Mouse (Mus musculus) C2C12 (cell line): ENCODE results near the gene Dtd2. TPM values are rescaled to one million over a fixed set of nuclear protein-coding genes. Genes with fewer than 3 reads are reported as not detected.

Experiments
- H3K27me3 ChIP-seq: one replicate; pipeline ENCODE4 v1.6.1; 2011; ENCODE audit not compliant: control insufficient read depth, insufficient read depth, insufficient read length
- H3K36me3 ChIP-seq: one replicate; pipeline ENCODE4 v1.6.1; 2011; ENCODE audit not compliant: control insufficient read depth, insufficient read depth
- H3K4me3 ChIP-seq: one replicate; pipeline ENCODE4 v1.5.1; 2011; ENCODE audit warnings: mild to moderate bottlenecking, control low read depth; ENCODE audit not compliant: poor library complexity, insufficient read depth, severe bottlenecking
- H3K79me2 ChIP-seq: one replicate; pipeline ENCODE4 v1.6.1; 2011; ENCODE audit not compliant: control insufficient read depth, insufficient read depth
- H3K79me3 ChIP-seq: one replicate; pipeline ENCODE4 v1.6.1; 2011; ENCODE audit warnings: low read depth, control low read depth
- H3ac ChIP-seq: one replicate; pipeline ENCODE3; 2011; ENCODE audit warnings: low read depth; ENCODE audit not compliant: control insufficient read depth, insufficient read length
- CEBPB ChIP-seq: IDR thresholded peaks from one replicate; pipeline ENCODE4 v1.6.1; 2011; ENCODE audit warnings: low read depth, mild to moderate bottlenecking, control low read depth, moderate library complexity
- CTCF ChIP-seq: IDR thresholded peaks from one replicate; pipeline ENCODE4 v1.5.1; 2011; ENCODE audit not compliant: control insufficient read depth, insufficient read depth, insufficient read length
- FOSL1 ChIP-seq: IDR thresholded peaks from one replicate; pipeline ENCODE4 v1.8.0; 2011; ENCODE audit warnings: mild to moderate bottlenecking, low read length; ENCODE audit not compliant: poor library complexity, insufficient read depth, severe bottlenecking
- MAX ChIP-seq: IDR thresholded peaks from one replicate; pipeline ENCODE4 v1.6.1; 2011; ENCODE audit warnings: mild to moderate bottlenecking, control low read depth
- MYOD1 ChIP-seq: IDR thresholded peaks from one replicate; pipeline ENCODE4 v1.6.1; 2011; ENCODE audit warnings: low read depth; ENCODE audit not compliant: control insufficient read depth, insufficient read length
- MYOG ChIP-seq: IDR thresholded peaks from one replicate; pipeline ENCODE4 v1.6.1; 2011; ENCODE audit not compliant: control insufficient read depth, insufficient read length; ENCODE audit errors: extremely low read depth
- USF1 ChIP-seq: IDR thresholded peaks from one replicate; pipeline ENCODE4 v1.6.1; 2011; ENCODE audit warnings: low read depth, mild to moderate bottlenecking, control low read depth, moderate library complexity
- polyA plus RNA-seq: library from polyadenylated mRNA; unstranded; fragments of >200 nt; fragmentation: generic; extraction: Trizol; gene quantifications from one replicate; pipeline ENCODE4 v1.2.1, GENCODE M21; 2012; ENCODE audit warnings: missing spikeins

Gene Dtd2
- polyA plus RNA-seq, 1 experiment, result 12.4 TPM

- H3K4me3 ChIP-seq, result no peak overlapping the region
- H3K36me3 ChIP-seq, result peaks cover 6% of the 10 kb centered on the region
- H3K79me3 ChIP-seq, result peaks cover 24% of the 10 kb centered on the region
- TF ChIP-seq CEBPB, result no peak
- no peak for TF ChIP-seq MYOG
- no peak for TF ChIP-seq MYOD1
- TF ChIP-seq USF1, result no peak
- TF ChIP-seq CTCF, result no peak
- no peak for TF ChIP-seq MAX
- no peak for TF ChIP-seq FOSL1
- H3ac ChIP-seq, result peak overlapping the region; percentile 41
- no peaks in the 10 kb centered on the region for H3K27me3 ChIP-seq
- peaks cover 51% of the 10 kb centered on the region for H3K79me2 ChIP-seq
Measured at GRCm38 (mm10) chr12:51969876-51970275, 36.4 kb downstream of the Dtd2 start.

GRCm38 (mm10) chr12:51969092-51969491 lies 37.2 kb downstream of the Dtd2 start:
- Histone ChIP-seq H3K79me3 (peaks cover 24% of the 10 kb centered on the region), H3K27me3 (no peaks in the 10 kb centered on the region), H3K36me3 (peaks cover 6% of the 10 kb centered on the region), H3K4me3 (no peak overlapping the region), H3K79me2 (peaks cover 58% of the 10 kb centered on the region), H3ac (no peak overlapping the region)
- TF ChIP-seq MYOD1 (no peak), MAX (no peak), CEBPB (no peak), FOSL1 (no peak), MYOG (no peak), CTCF (no peak), USF1 (no peak)

GRCm38 (mm10) chr12:51967915-51968595 lies 38.2 kb downstream of the Dtd2 start:
- no peak for TF ChIP-seq FOSL1
- TF ChIP-seq MAX, result no peak
- no peak for TF ChIP-seq MYOG
- no peak for TF ChIP-seq CEBPB
- TF ChIP-seq CTCF, result no peak
- TF ChIP-seq MYOD1, result no peak
- TF ChIP-seq USF1, result no peak
- Histone ChIP-seq H3K27me3 (no peaks in the 10 kb centered on the region), H3K79me2 (peaks cover 65% of the 10 kb centered on the region), H3K4me3 (no peak overlapping the region), H3K36me3 (peaks cover 6% of the 10 kb centered on the region), H3K79me3 (peaks cover 24% of the 10 kb centered on the region), H3ac (no peak overlapping the region)

GRCm38 (mm10) chr12:51957626-51958025 lies 48.7 kb downstream of the Dtd2 start:
- H3K27me3 ChIP-seq, result no peaks in the 10 kb centered on the region
- no peak overlapping the region for H3K4me3 ChIP-seq
- peaks cover 9% of the 10 kb centered on the region for H3K79me2 ChIP-seq
- H3K79me3 ChIP-seq, result no peaks in the 10 kb centered on the region
- no peak overlapping the region for H3ac ChIP-seq
- H3K36me3 ChIP-seq, result peaks cover 56% of the 10 kb centered on the region
- TF ChIP-seq USF1 (no peak), CEBPB (no peak), MYOG (no peak), FOSL1 (no peak), MAX (no peak), CTCF (no peak), MYOD1 (no peak)

- Histone ChIP-seq H3ac (no peak overlapping the region), H3K79me3 (no peaks in the 10 kb centered on the region), H3K27me3 (no peaks in the 10 kb centered on the region), H3K79me2 (no peaks in the 10 kb centered on the region), H3K4me3 (no peak overlapping the region), H3K36me3 (peaks cover 79% of the 10 kb centered on the region)
- TF ChIP-seq MYOG (no peak), FOSL1 (no peak), USF1 (no peak), CEBPB (no peak), MAX (no peak), MYOD1 (no peak), CTCF (no peak)
Measured at GRCm38 (mm10) chr12:51952309-51952708, 54.0 kb downstream of the Dtd2 start.
